Mouse (Mus musculus): ENCODE data around the gene Abtb1.
A peak's percentile ranks its signal among the peaks of the same experiment; 100 is the strongest.

Abtb1 gene

DNA sequence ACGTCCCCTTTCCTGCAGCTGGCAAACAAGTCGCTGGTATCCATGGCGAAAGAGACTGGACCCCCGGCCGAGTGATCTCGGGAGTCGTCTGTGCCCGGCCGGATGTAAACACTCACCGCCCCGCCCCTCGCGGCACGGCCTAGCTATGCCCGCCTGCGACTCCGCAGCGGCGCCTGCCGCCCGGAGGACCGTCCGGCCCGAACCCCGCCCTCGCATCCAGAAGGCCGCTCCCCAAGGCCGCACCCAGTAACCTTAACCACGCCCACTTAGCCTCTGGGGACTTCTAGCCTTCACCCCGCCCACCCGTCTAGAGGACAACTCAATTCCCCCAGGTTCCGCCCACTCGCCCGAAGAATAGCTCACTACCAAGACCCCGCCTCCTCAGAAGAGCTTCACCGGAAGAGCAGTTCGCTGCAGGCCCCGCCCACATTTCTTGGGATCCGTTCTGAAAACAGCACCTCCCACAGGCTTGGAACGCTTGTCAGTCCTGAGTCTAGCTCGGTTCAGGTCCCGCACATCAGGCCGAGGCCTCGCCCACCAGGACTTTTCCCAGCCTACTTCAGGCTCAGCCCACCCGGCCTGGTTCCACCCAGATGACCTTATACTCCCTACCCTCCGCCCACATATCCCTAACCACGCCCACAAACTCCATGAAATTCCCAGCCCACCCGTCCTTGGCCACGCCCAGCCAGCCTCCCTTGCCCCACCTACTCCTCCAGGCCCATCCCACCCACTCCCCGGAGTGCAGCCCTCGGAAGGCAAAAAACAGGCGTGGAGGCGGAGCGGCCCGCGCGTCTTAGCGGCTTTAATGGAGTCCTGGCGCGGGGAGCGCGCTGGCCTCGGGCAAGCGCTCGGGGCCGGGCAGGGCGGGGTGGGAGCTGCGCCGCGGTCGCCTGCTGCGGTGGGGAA, at the start of gene Abtb1:
Gene Abtb1 (minus strand): TSS at position 204 of the 909 bp plus-strand sequence.
- peak; percentile 100 for DNase-seq (ENCODE audit: low read depth)

- no peak for DNase-seq (ENCODE audit: low read depth)
Observed at GRCm38 (mm10) chr6:88890832-88891231, 49.0 kb upstream of the Abtb1 start.

GRCm38 (mm10) chr6:88889410-88890042, 47.7 kb upstream of the Abtb1 start:
- no peak for DNase-seq (ENCODE audit: low read depth)

DNA sequence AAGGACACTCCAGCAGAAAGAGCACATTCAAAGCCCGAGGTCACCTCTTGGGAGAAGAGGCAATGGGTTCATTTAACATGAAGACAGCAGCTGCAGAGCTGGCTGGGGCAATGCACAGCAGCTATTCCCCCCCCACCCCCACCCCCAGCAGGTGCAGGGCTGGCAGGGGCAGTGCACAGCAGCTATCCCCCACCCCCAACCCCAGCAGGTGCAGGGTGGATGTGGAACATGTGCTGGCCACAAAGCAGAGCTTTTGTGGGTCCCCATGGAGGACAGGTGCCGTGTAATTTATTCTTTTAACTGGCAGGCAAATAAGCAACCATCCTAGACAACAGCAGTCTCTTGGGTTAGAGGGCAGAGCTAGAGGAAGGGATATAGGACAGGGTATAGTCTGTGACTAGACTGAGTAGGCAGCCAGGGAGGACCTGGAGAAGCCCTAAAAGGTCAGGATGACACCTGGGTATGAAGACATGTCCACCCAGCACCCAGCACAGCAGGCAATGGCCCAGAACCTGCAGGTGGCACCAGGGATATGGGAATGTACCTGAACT, 44.7 kb upstream of the Abtb1 start:
- DNase-seq (ENCODE audit: low read depth): no peak

DNA sequence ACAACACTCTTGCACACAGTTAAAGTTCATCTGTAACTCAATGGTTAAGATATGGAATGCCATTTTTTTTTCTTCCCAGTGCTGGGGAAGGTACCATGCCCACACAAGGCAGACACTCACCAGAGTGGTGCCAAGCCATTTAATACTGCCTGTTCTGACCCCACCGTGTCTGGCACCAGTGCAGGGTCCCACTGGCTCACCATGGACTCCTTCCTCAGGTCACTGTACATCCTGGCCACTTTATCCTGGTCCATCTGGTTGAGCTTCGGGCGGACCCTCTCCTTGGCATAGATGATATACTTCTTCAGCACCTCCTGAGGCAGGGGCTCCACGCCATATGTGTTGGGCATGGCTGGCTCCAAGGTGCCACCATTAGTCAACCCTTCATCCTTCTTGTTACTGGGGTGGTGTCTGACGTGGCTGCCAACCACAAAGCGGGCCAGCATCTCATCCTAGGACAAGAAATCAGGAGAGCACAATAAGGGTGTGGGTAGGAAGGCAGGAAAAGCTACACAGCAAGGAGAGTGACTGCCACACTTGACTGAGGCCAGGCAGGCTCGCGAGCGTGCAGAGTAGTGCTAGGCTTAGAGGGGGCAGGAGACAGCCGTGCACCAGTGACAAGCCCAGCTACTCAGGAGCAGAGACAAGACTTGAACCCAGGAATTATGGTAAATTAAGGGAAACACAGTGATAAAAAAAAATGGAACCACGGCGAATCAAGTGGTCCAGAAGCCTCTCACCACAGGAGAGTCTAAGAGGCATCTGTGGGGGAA, 44.0 kb upstream of the Abtb1 start:
- no peak for DNase-seq (ENCODE audit: low read depth)

DNA sequence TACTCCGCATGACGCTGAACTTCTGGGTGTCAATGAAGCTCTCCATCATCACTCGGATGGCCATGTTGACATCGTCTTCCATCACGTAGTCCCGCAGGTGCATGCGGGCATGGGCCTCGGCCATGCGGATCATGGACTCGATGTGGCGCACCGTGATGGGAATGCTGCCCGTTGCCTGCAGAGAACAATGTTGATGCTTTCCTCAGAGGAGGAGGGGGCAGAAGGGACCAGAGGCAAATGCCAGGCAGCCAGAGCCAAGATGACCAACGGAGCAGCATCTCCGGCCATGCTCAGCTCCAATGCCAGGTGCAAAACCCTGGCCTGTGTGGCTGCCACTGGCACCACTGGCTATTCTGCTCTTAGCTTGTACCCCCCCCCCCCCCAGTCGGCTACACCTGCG, 42.9 kb upstream of the Abtb1 start:
- DNase-seq (ENCODE audit: low read depth): no peak

DNA sequence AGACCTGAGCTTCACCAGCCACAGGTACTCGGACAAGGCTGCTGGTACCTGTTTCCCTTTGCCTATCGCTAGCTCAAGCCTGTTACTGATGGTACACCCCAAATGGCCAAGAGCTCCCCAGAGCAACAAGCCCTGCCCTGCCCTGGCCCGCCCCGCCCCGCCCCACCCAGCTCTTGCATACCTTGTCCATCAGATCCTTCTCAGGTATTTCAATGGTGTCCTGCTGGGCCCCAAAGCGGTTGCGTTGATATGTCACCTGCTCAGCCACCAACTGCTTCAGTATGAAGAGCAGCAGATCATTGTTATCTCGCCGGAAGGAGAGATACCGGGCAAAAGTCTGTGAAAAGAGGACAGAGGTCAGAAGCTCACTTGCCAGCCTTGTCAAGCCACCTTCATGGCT, 42.4 kb upstream of the Abtb1 start:
- no peak for DNase-seq (ENCODE audit: low read depth)

DNA sequence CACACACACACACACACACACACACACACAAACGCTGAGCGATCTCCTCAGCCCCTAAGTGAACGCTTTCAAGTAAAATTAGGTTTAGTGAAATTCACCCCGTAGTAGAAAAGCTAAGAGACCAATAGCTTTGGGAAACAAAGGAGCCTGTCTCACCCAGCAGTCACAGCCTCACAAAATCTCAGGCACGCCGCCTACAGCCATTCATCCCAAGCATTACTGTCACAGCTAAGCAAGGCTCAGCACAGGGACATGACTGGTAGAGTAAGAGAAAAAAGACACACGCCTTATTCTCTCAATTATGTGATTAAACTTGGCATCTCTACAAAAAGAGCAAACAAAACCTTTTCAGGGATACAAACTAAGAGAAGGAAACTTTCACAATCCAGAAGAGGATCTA, 39.5 kb upstream of the Abtb1 start:
- DNase-seq (ENCODE audit: low read depth): no peak

DNA sequence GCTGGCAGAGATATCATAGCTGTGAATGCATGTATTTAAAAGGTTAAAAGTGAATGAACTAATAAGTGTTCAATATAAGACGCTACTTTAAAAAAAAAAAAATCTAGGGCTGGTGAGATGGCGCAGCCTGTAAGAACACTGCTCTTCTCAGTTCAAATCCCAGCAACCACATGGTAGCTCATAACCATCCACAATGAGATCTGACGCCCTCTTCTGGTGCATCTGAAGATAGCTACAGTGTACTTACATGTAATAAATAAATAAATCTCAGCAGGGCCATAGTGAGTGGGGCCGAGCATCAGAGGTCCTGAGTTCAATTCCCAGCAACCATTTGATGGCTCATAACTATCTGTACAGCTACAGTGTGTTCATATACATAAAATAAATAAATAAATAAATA, 37.7 kb upstream of the Abtb1 start:
- DNase-seq (ENCODE audit: low read depth): no peak

GRCm38 (mm10) chr6:88874868-88875508, 33.2 kb upstream of the Abtb1 start, which contains the start of gene Podxl2:
Podxl2 (minus strand) TSS chr6:88875044.
- DNase-seq (ENCODE audit: low read depth): no peak

GRCm38 (mm10) chr6:88873965-88874867, 32.4 kb upstream of the Abtb1 start:
- no peak for DNase-seq (ENCODE audit: low read depth)

DNA sequence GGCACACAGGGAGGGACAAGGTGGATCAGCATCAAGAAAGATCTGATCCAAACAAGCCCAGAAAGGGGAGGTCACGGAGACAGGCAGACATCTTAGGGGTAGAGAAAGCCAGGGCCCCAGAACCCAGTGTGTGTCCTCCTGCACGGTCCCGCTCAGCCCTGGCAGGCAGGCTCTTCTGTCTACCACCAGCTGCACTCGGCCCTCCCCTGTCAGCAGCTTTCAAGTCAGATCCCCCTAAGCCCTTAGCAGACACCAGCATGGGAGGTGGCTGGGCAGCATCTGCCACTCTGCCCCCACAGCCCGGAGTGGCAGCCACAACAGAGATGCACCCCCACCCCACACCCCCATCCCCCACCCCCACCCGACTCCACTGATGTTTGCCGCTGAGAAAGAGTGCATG, 31.0 kb upstream of the Abtb1 start:
- DNase-seq (ENCODE audit: low read depth): no peak

DNA sequence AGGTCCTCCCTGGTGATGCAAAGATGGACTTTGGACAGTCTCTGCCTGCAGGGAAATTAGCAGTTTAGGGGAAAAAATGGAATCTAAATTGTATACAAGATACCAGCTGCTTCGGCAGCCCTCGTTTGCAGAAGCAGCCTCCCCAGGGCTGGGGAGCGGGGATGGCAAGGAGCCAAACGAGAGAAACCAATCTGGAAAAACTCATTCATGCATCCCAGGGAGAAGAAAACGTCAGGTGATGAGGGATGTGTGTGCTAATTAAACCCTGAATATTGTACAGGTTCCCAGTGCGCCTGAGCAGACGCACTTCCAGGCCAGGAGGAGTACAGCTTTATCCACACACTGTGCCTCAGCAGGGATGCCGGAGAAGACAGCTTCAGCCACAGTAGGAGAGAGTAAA, 29.8 kb upstream of the Abtb1 start:
- DNase-seq (ENCODE audit: low read depth): no peak

DNA sequence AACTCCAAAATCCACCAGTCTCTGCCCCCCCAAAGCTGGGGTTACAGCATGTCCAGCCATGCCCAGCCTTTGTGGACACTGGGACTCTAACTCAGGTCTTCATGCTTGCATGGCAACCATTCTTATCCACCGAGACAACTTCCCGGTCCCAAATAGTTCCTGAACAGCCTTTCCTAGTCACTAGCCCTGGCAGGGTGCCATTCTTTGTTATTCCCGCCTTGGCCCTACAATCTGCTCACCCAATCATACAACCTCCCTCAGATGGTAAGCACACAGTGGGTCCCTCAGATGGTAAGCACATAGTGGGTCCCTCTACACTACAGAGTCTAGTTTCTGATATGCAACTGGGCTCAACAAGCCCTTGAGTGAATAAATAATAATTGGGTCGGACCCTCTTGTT, 28.8 kb upstream of the Abtb1 start:
- no peak for DNase-seq (ENCODE audit: low read depth)

- DNase-seq (ENCODE audit: low read depth): no peak
Observed at GRCm38 (mm10) chr6:88869459-88869858, 27.7 kb upstream of the Abtb1 start.

GRCm38 (mm10) chr6:88865704-88866103, 23.9 kb upstream of the Abtb1 start:
- DNase-seq (ENCODE audit: low read depth): no peak

GRCm38 (mm10) chr6:88860914-88861313, 19.1 kb upstream of the Abtb1 start:
- DNase-seq (ENCODE audit: low read depth): peak; percentile 65

GRCm38 (mm10) chr6:88858341-88858740, 16.6 kb upstream of the Abtb1 start:
- no peak for DNase-seq (ENCODE audit: low read depth)

DNA sequence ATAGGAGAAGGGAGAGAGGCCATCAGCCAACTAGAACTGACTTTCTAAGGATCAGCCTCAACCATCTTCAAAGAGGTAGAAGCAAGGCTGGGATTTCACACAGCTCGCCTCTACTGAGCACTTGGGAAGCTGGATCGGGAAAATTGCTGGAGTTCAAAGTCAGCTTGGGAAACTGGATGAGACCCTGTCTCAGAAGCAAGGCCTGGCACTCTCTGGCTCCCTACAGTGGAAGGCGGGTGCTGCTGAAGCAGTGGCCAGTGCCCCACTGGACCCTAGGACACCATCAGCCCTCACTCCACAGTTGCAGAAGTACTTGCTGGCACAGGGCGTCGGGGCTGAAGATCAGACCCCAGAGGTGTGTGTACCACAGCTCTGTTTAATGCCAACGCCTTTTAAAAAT, 16.0 kb upstream of the Abtb1 start:
- DNase-seq (ENCODE audit: low read depth): no peak

- DNase-seq (ENCODE audit: low read depth): no peak
Observed at GRCm38 (mm10) chr6:88857249-88857648, 15.5 kb upstream of the Abtb1 start.

GRCm38 (mm10) chr6:88855636-88856035, 13.9 kb upstream of the Abtb1 start:
- peak; percentile 81 for DNase-seq (ENCODE audit: low read depth)

Data from c-Kit-positive CD71-negative TER-119-negative erythroid progenitor cells, embryonic 14.5 days (primary cell).